Mouse (Mus musculus): ENCODE results near the gene Dab1.

Dab1 gene

GRCm38 (mm10) chr4:104257776-104258175 is 638.6 kb downstream of the Dab1 start:
- DNase-seq (ENCODE audit: low spot score): peak; percentile 30

GRCm38 (mm10) chr4:104269422-104270172 is 650.4 kb downstream of the Dab1 start:
- no peak for DNase-seq (ENCODE audit: low spot score)

- DNase-seq (ENCODE audit: low spot score): no peak
Observed at GRCm38 (mm10) chr4:104270173-104270557, 651.0 kb downstream of the Dab1 start.

GRCm38 (mm10) chr4:104275260-104275659 is 656.1 kb downstream of the Dab1 start:
- DNase-seq (ENCODE audit: low spot score): no peak

- no peak for DNase-seq (ENCODE audit: low spot score)
Observed at GRCm38 (mm10) chr4:104276916-104277315, 657.8 kb downstream of the Dab1 start.

- no peak for DNase-seq (ENCODE audit: low spot score)
Observed at GRCm38 (mm10) chr4:104281518-104281917, 662.4 kb downstream of the Dab1 start.

GRCm38 (mm10) chr4:104283906-104284305 is 664.7 kb downstream of the Dab1 start:
- no peak for DNase-seq (ENCODE audit: low spot score)

GRCm38 (mm10) chr4:104288401-104288800 is 669.2 kb downstream of the Dab1 start:
- DNase-seq (ENCODE audit: low spot score): no peak

GRCm38 (mm10) chr4:104301764-104302163 is 682.6 kb downstream of the Dab1 start:
- DNase-seq (ENCODE audit: low spot score): no peak

GRCm38 (mm10) chr4:104302996-104303652 is 684.0 kb downstream of the Dab1 start:
- no peak for DNase-seq (ENCODE audit: low spot score)

GRCm38 (mm10) chr4:104307781-104308180 is 688.6 kb downstream of the Dab1 start:
- no peak for DNase-seq (ENCODE audit: low spot score)

- DNase-seq (ENCODE audit: low spot score): no peak
Observed at GRCm38 (mm10) chr4:104326221-104326620, 707.1 kb downstream of the Dab1 start.

- DNase-seq (ENCODE audit: low spot score): no peak
Observed at GRCm38 (mm10) chr4:104331896-104332295, 712.7 kb downstream of the Dab1 start.

- DNase-seq (ENCODE audit: low spot score): no peak
Observed at GRCm38 (mm10) chr4:104332399-104332798, 713.2 kb downstream of the Dab1 start.

GRCm38 (mm10) chr4:104337279-104337678 is 718.1 kb downstream of the Dab1 start:
- DNase-seq (ENCODE audit: low spot score): no peak

GRCm38 (mm10) chr4:104338382-104338781 is 719.2 kb downstream of the Dab1 start:
- peak; percentile 9 for DNase-seq (ENCODE audit: low spot score)

GRCm38 (mm10) chr4:104361345-104361744 is 742.2 kb downstream of the Dab1 start:
- no peak for DNase-seq (ENCODE audit: low spot score)

GRCm38 (mm10) chr4:104366491-104366890 is 747.3 kb downstream of the Dab1 start:
- DNase-seq (ENCODE audit: low spot score): no peak

GRCm38 (mm10) chr4:104366894-104367740 is 748.0 kb downstream of the Dab1 start:
- peak; percentile 38 for DNase-seq (ENCODE audit: low spot score)

GRCm38 (mm10) chr4:104367741-104368411 is 748.7 kb downstream of the Dab1 start:
- DNase-seq (ENCODE audit: low spot score): no peak

- no peak for DNase-seq (ENCODE audit: low spot score)
Observed at GRCm38 (mm10) chr4:104368561-104369021, 749.4 kb downstream of the Dab1 start.

GRCm38 (mm10) chr4:104369091-104369490 is 749.9 kb downstream of the Dab1 start:
- DNase-seq (ENCODE audit: low spot score): no peak
